Mouse (Mus musculus) hindbrain, embryonic 11.5 days (tissue): Measurements from ENCODE around the gene Oxsr1. TPM values are rescaled to one million over a fixed set of nuclear protein-coding genes. Genes with fewer than 3 reads are reported as not detected.
"Not testable (repeated sequence)": the region's sequence is repeated elsewhere in the genome, so short reads cannot be mapped to it uniquely, and the experiment has no call there.

ENCODE experiments used
- ATAC-seq: fragments of 200-750 bp; cut with Nextera tagmentation; 2 replicates; pipeline ENCODE4 v1.8.0; 2017; ENCODE audit warnings: mild to moderate bottlenecking, moderate TSS enrichment, moderate library complexity; ENCODE audit not compliant: low FRiP score
- DNase-seq: peaks from one replicate; pipeline ENCODE4 v3.0.0-alpha.2; 2015; ENCODE audit warnings: low spot score
- H3K27ac ChIP-seq: fragments of 300-500 bp; sonication (generic); 2 replicates; pipeline ENCODE4 v1.5.1; 2014; ENCODE audit warnings: mild to moderate bottlenecking, low read depth, low read length
- H3K27me3 ChIP-seq: fragments of 300-500 bp; sonication (generic); 2 replicates; pipeline ENCODE4 v1.6.1; 2014; ENCODE audit warnings: mild to moderate bottlenecking, low read length, moderate library complexity, mixed read lengths; ENCODE audit not compliant: control insufficient read depth, insufficient read depth
- H3K36me3 ChIP-seq: fragments of 300-500 bp; sonication (generic); 2 replicates; pipeline ENCODE4 v1.6.1; 2014; ENCODE audit warnings: mild to moderate bottlenecking, low read length, moderate library complexity, mixed read lengths; ENCODE audit not compliant: control insufficient read depth, insufficient read depth
- H3K4me1 ChIP-seq: fragments of 300-500 bp; sonication (generic); replicated peaks from 2 replicates; pipeline ENCODE4 v1.6.1; 2014; ENCODE audit warnings: low read length, mixed read lengths; ENCODE audit not compliant: control insufficient read depth, insufficient read depth
- H3K4me2 ChIP-seq: fragments of 300-500 bp; sonication (generic); replicated peaks from 2 replicates; pipeline ENCODE4 v1.6.1; 2014; ENCODE audit warnings: mild to moderate bottlenecking, low read depth, low read length
- H3K4me3 ChIP-seq: fragments of 300-500 bp; sonication (generic); 2 replicates; pipeline ENCODE4 v1.5.1; 2014; ENCODE audit warnings: low read depth, low read length
- H3K9ac ChIP-seq: fragments of 300-500 bp; sonication (generic); 2 replicates; pipeline ENCODE4 v1.6.1; 2014; ENCODE audit warnings: low read depth, low read length
- H3K9me3 ChIP-seq: fragments of 300-500 bp; sonication (generic); 2 replicates; pipeline ENCODE4 v1.6.1; 2016; ENCODE audit warnings: low read length; ENCODE audit not compliant: control insufficient read depth
- WGBS: fragments of 180-500 bp; shearing (Covaris S2); extraction: QIAGEN DNeasy Blood & Tissue Kit; methylation state at CpG from one replicate; pipeline ENCODE4 v1.1.7; 2014; 5-methylcytosine and 5-hydroxymethylcytosine counted together
- polyA plus RNA-seq: library from polyadenylated mRNA; unstranded; fragments of >200 nt; fragmentation: Nextera tagmentation; extraction: Ambion mirVana; gene quantifications from 2 replicates; pipeline ENCODE4 v1.2.1, GENCODE M21; 2014

Gene Oxsr1
- polyA plus RNA-seq, result 15.6 and 17.1 TPM in 2 replicates

DNA sequence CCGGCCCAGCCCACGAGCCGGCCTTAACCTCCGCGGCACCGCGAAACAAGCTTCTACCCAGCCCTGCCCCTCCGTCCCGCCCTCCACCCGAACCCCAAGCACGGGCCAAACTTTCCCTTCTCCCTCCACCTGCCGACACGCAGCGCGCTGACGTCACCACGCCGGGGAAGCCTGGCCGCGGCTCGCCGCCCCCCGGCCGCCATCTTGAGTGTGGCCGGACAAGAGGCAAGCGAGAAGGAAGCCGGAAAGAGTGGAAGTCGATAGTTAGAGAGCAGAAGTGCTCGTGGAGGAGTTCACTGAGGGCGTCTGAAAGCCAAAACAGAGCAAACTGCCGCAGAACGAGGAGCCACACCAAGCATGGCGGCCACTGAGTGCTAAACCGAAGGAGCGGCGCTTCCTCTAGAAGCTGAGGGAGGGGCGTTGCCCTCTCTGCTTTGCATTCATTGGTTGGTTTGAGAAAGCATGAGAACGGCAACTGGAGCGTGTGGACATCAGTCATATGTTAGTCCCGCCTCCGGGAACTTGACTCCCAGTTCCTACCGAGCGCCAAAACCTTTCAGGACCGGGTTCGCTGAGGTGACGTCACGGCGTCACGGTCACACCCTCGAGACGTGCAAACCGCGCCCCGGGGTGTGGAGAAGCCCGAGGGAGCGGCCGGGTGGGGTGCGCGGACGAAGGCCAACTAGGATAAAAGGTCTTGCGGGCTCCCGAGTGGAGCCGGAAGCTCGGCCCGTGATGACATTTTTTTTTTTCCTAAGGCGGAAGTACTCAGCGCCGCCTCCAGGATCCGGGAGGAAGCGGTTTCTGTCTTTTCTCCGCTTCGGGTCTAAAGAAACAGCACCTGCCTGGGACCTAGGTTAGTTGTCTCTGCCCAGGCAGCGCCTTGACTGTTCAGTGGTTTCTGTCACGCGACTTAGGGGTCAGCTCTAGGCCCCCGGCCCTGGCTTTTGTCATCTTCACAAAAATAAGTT is at the start of gene Oxsr1:
Gene Oxsr1 (minus strand): TSS at position 139 of the 971 bp plus-strand sequence.
- no peaks in the 10 kb centered on the region for H3K36me3 ChIP-seq
- H3K9me3 ChIP-seq, result no peaks in the 10 kb centered on the region
- H3K27ac ChIP-seq, result peak within 1 kb of the TSS; percentile 76
- H3K4me2 ChIP-seq, result peak within 1 kb of the TSS; percentile 96
- ATAC-seq, result peak; percentile 98
- no peaks in the 10 kb centered on the region for H3K27me3 ChIP-seq
- H3K4me1 ChIP-seq, result no peaks in the 10 kb centered on the region; the same call in 1 of the 2 replicates
- peak within 1 kb of the TSS; percentile 87 for H3K9ac ChIP-seq
- peak within 1 kb of the TSS; percentile 93 for H3K4me3 ChIP-seq
- DNase-seq, result peak; percentile 96
- WGBS, result under 1% methylated on average over 75 of the region's 76 CpGs

- ATAC-seq (no peak), DNase-seq (no peak)
- no peak overlapping the region for H3K27ac ChIP-seq
- H3K36me3 ChIP-seq, result no peaks in the 10 kb centered on the region
- no peak overlapping the region for H3K4me2 ChIP-seq
- no peaks in the 10 kb centered on the region for H3K9me3 ChIP-seq
- 63% methylated on average over 4 of the region's 4 CpGs for WGBS
- no peak overlapping the region for H3K9ac ChIP-seq
- H3K4me1 ChIP-seq, result no peaks in the 10 kb centered on the region
- H3K4me3 ChIP-seq, result no peak overlapping the region
- no peaks in the 10 kb centered on the region for H3K27me3 ChIP-seq
Observed at GRCm38 (mm10) chr9:119371251-119371650, 49.0 kb upstream of the Oxsr1 start.

DNA sequence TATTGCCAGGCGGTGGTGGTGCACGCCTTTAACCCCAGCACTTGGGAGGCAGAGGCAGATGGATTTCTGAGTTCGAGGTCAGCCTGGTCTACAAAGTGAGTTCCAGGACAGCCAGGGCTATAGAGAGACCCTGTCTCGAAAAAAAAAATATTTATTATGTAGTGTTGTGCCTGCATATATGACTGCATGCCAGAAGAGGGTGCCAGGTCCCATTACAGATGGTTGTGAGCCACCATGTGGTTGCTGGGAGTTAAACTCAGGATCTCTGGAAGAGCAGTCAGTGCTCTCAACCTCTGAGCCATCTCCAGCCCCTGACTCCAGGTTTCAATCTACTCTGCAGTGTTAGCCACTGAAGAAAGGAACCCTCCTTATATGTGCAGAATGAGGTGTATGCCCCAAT is 48.5 kb upstream of the Oxsr1 start:
- not testable (repeated sequence) for H3K4me1 ChIP-seq, H3K9me3 ChIP-seq, H3K36me3 ChIP-seq, H3K4me3 ChIP-seq, ATAC-seq, H3K9ac ChIP-seq, H3K27ac ChIP-seq, H3K27me3 ChIP-seq, H3K4me2 ChIP-seq, DNase-seq
- 86% methylated on average over 4 of the region's 4 CpGs for WGBS

- WGBS, result 94% methylated on average over 3 of the region's 3 CpGs
- Histone ChIP-seq H3K9me3 (no peaks in the 10 kb centered on the region), H3K4me1 (no peaks in the 10 kb centered on the region), H3K4me3 (no peak overlapping the region), H3K9ac (no peak overlapping the region), H3K27me3 (no peaks in the 10 kb centered on the region), H3K4me2 (no peak overlapping the region), H3K36me3 (no peaks in the 10 kb centered on the region), H3K27ac (no peak overlapping the region)
- no peak for ATAC-seq
- no peak for DNase-seq
Observed at GRCm38 (mm10) chr9:119368367-119368766, 46.1 kb upstream of the Oxsr1 start.

DNA sequence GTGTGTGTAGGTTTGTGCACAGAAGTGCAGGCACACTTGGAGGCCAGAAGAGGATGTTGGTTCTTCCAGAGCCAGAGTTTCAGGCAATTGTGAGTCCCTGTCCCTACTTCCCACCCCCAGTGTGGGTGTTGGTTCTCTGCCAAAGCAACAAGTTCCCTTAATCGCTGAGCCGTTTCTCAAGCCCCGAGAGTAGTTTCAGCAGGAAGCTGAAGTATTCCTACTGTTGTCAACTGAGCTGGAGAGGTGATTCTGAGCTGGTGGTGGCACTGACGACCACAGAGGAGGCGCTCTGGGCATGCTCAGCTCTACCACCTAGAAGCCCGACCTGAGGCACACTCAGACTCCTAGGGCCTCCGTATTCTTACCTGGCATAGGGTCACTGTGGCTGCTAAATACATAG is 43.1 kb upstream of the Oxsr1 start, which contains the start of gene Slc22a14:
Gene Slc22a14 (minus strand): TSS at position 270 of the 400 bp plus-strand sequence.
- H3K9ac ChIP-seq, result no peak within 1 kb of the TSS

DNA sequence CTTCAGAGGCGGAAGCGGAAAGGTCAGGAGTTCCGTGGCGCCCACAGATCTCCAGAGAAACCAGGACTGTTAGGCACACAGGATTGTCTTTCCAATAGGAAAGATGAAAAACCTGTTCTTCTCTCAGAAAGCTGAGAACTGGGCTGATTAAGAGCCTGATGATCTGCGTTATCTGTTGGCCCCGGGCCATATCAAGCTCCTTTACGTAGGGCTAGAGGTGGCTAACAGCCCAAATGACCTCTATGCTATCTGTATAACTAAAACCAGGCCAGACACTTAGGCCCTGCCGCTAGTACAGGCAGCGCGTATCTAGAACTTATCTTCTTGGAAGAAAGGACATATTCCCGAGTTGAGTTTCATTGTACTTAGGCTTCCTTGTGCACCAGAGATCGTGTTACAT is 41.0 kb upstream of the Oxsr1 start:
- no peaks in the 10 kb centered on the region for H3K27me3 ChIP-seq
- no peak for DNase-seq
- H3K9ac ChIP-seq, result no peak overlapping the region
- no peaks in the 10 kb centered on the region for H3K9me3 ChIP-seq
- H3K36me3 ChIP-seq, result no peaks in the 10 kb centered on the region
- H3K4me3 ChIP-seq, result no peak overlapping the region
- H3K4me1 ChIP-seq, result no peaks in the 10 kb centered on the region
- no peak for ATAC-seq
- no peak overlapping the region for H3K27ac ChIP-seq
- no peak overlapping the region for H3K4me2 ChIP-seq
- 89% methylated on average over 12 of the region's 12 CpGs for WGBS

More for the DNA sequence above, 43.1 kb upstream of the Oxsr1 start, which contains the start of gene Slc22a14:
- H3K4me1 ChIP-seq, result no peaks in the 10 kb centered on the region
- DNase-seq, result no peak
- ATAC-seq, result no peak
- H3K27me3 ChIP-seq, result no peaks in the 10 kb centered on the region
- H3K4me3 ChIP-seq, result no peak within 1 kb of the TSS
- H3K36me3 ChIP-seq, result no peaks in the 10 kb centered on the region
- 82% methylated on average over 7 of the region's 7 CpGs for WGBS
- no peak within 1 kb of the TSS for H3K27ac ChIP-seq
- H3K4me2 ChIP-seq, result no peak within 1 kb of the TSS
- H3K9me3 ChIP-seq, result no peaks in the 10 kb centered on the region

GRCm38 (mm10) chr9:119361416-119361815 is 39.2 kb upstream of the Oxsr1 start:
- no peak overlapping the region for H3K4me3 ChIP-seq
- 88% methylated on average over 5 of the region's 5 CpGs for WGBS
- no peak overlapping the region for H3K27ac ChIP-seq
- H3K4me2 ChIP-seq, result no peak overlapping the region
- H3K4me1 ChIP-seq, result no peaks in the 10 kb centered on the region
- no peak overlapping the region for H3K9ac ChIP-seq
- no peaks in the 10 kb centered on the region for H3K36me3 ChIP-seq
- H3K9me3 ChIP-seq, result no peaks in the 10 kb centered on the region
- DNase-seq (no peak), ATAC-seq (no peak)
- no peaks in the 10 kb centered on the region for H3K27me3 ChIP-seq

DNA sequence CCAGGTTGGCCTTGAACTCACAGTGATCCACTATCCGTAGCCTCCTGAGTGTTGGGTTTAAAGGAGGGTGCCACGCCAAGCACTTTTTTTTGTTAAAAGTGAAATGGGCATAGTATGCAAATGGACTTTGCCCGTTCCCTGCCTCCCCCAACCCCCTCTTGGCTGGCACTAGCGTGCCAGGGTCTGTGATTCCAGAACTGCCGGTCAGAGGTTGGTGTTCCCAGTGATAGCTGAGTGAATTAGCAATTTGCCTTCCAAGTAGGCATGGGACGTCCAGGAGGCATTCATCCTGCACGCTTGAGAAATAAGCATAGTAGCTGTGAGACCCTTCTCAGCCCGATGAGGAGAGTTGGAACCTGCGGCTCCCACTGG is 35.8 kb upstream of the Oxsr1 start:
- 44% methylated on average over 9 of the region's 9 CpGs for WGBS
- Histone ChIP-seq H3K4me2 (peak overlapping the region; percentile 67), H3K9me3 (no peaks in the 10 kb centered on the region), H3K4me1 (no peaks in the 10 kb centered on the region), H3K4me3 (peak overlapping the region; percentile 39), H3K9ac (no peak overlapping the region), H3K36me3 (no peaks in the 10 kb centered on the region), H3K27ac (no peak overlapping the region), H3K27me3 (no peaks in the 10 kb centered on the region)
- peak; percentile 15 for DNase-seq
- no peak for ATAC-seq
